Mouse (Mus musculus) thymus, adult 2 months (tissue): Measurements from ENCODE around the gene Hk3.

Source experiments
- CTCF ChIP-seq: fragments of 200-500 bp; IDR thresholded peaks from 2 replicates; pipeline ENCODE4 v1.5.1; 2012; ENCODE audit warnings: mild to moderate bottlenecking, control low read depth, low read length, moderate library complexity, borderline replicate concordance; ENCODE audit not compliant: control insufficient read depth, poor library complexity, insufficient read depth; ENCODE audit errors: extremely low read depth
- POLR2A ChIP-seq: fragments of 200-500 bp; IDR thresholded peaks from 2 replicates; pipeline ENCODE4 v1.6.1; 2012; ENCODE audit warnings: mild to moderate bottlenecking, low read length, control low read depth, moderate library complexity; ENCODE audit not compliant: control insufficient read depth, poor library complexity, insufficient read depth; ENCODE audit errors: extremely low read depth

GRCm38 (mm10) chr13:55002090-55002489, 19.1 kb downstream of the Hk3 start:
- TF ChIP-seq CTCF: no peak
- TF ChIP-seq POLR2A: no peak
